Mouse (Mus musculus) midbrain, embryonic 16.5 days (tissue): Measurements from ENCODE around the gene Atl2. TPM values are rescaled to one million over a fixed set of nuclear protein-coding genes. Genes with fewer than 3 reads are reported as not detected.

ENCODE experiments used
- ATAC-seq: fragments of 200-750 bp; cut with Nextera tagmentation; 2 replicates; pipeline ENCODE4 v1.8.0; 2017; ENCODE audit warnings: moderate TSS enrichment
- H3K27ac ChIP-seq: fragments of 300-500 bp; sonication (generic); 2 replicates; pipeline ENCODE4 v1.5.1; 2014; ENCODE audit warnings: mild to moderate bottlenecking, low read length, mixed read lengths
- H3K27me3 ChIP-seq: fragments of 300-500 bp; sonication (generic); 2 replicates; pipeline ENCODE4 v1.6.1; 2014; ENCODE audit warnings: low read depth, low read length, mixed read lengths; ENCODE audit not compliant: control insufficient read depth, insufficient read depth
- H3K36me3 ChIP-seq: fragments of 300-500 bp; sonication (generic); 2 replicates; pipeline ENCODE4 v1.6.1; 2014; ENCODE audit warnings: mild to moderate bottlenecking, low read length, moderate library complexity, mixed read lengths; ENCODE audit not compliant: control insufficient read depth, insufficient read depth
- H3K4me1 ChIP-seq: fragments of 300-500 bp; sonication (generic); 2 replicates; pipeline ENCODE4 v1.6.1; 2014; ENCODE audit warnings: mild to moderate bottlenecking, low read length, mixed read lengths; ENCODE audit not compliant: control insufficient read depth, insufficient read depth
- H3K4me2 ChIP-seq: fragments of 300-500 bp; sonication (generic); 2 replicates; pipeline ENCODE4 v1.6.1; 2014; ENCODE audit warnings: mild to moderate bottlenecking, low read length, mixed read lengths
- H3K4me3 ChIP-seq: fragments of 300-500 bp; sonication (generic); 2 replicates; pipeline ENCODE4 v1.5.1; 2014; ENCODE audit warnings: low read depth, mild to moderate bottlenecking, low read length, moderate library complexity, mixed read lengths
- H3K9ac ChIP-seq: fragments of 300-500 bp; sonication (generic); 2 replicates; pipeline ENCODE4 v1.6.1; 2014; ENCODE audit warnings: low read depth, low read length, mixed read lengths
- H3K9me3 ChIP-seq: fragments of 300-500 bp; sonication (generic); replicated peaks from 2 replicates; pipeline ENCODE4 v1.6.1; 2014; ENCODE audit warnings: mild to moderate bottlenecking, low read length, mixed read lengths; ENCODE audit not compliant: control insufficient read depth, poor library complexity, severe bottlenecking
- WGBS: fragments of 180-500 bp; shearing (Covaris S2); extraction: QIAGEN DNeasy Blood & Tissue Kit; methylation state at CpG from one replicate; pipeline ENCODE4 v1.1.7; 2014; 5-methylcytosine and 5-hydroxymethylcytosine counted together
- polyA plus RNA-seq: library from polyadenylated mRNA; unstranded; fragments of >200 nt; fragmentation: Nextera tagmentation; extraction: Ambion mirVana; gene quantifications from 2 replicates; pipeline ENCODE4 v1.2.1, GENCODE M21; 2015

The Atl2 gene
- 38.3 and 39.2 TPM in 2 replicates for polyA plus RNA-seq

DNA sequence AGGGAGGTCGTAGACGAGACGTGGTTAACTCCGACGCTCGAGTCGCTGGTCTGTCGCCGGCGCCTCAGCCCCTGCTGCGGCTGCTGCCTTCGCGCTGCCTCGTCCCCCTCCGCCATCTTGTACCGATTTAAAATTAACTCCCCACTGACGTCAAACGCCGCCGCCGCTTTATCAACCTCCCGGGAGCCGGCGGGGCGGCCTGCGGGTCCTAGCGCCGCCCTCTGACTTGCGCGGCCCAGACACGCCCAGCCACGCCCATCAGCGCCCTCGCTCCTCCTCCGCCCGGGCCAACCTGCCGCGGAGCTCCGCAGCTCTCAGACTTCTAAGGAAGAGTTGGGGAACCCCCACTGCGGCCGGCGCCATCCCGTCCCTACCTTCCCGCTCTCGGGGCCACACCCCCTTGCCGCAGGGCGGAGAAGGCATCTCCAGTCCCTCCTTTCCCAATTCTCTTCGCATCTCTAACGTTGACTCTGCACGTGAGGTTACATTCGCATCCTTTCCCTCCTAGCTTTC is at the start of gene Atl2:
Atl2 (minus strand) TSS at position 213 of the 513 bp plus-strand sequence.
- H3K4me2 ChIP-seq: peak within 1 kb of the TSS; percentile 50
- H3K9ac ChIP-seq: peak within 1 kb of the TSS; percentile 84
- H3K27me3 ChIP-seq: peaks cover 3% of the 10 kb centered on the region; the same call in 1 of the 2 replicates
- H3K36me3 ChIP-seq: no peaks in the 10 kb centered on the region
- H3K4me3 ChIP-seq: peak within 1 kb of the TSS; percentile 86
- WGBS: under 1% methylated on average over 51 of the region's 51 CpGs
- H3K9me3 ChIP-seq: no peaks in the 10 kb centered on the region
- peak within 1 kb of the TSS; percentile 88 for H3K27ac ChIP-seq
- ATAC-seq: peak; percentile 90
- H3K4me1 ChIP-seq: peaks cover 10% of the 10 kb centered on the region

DNA sequence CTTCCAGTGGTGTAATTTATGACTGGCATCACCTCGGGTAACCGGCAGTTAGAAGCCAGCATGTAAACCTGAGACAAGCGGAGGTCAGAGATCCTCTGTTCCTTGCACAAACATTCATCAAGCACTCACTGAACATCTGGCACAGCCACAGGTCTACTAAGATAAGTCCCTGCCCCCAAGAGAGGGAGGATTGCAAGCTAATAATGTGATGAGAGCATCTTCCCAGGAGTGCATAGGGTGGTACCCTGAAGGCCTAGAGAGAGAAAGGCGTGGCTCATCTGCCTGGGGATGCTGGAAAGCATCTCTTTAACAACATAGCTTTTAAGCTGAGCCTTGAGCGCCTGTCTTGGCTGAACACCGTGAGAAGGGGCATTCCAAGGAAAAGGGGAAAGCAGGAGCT is 48.9 kb upstream of the Atl2 start:
- Histone ChIP-seq H3K4me3 (no peak overlapping the region), H3K4me2 (no peak overlapping the region), H3K9me3 (no peaks in the 10 kb centered on the region), H3K27me3 (no peaks in the 10 kb centered on the region), H3K27ac (no peak overlapping the region), H3K9ac (no peak overlapping the region), H3K36me3 (no peaks in the 10 kb centered on the region), H3K4me1 (peaks cover 14% of the 10 kb centered on the region)
- ATAC-seq: no peak
- WGBS: 78% methylated on average over 6 of the region's 6 CpGs

DNA sequence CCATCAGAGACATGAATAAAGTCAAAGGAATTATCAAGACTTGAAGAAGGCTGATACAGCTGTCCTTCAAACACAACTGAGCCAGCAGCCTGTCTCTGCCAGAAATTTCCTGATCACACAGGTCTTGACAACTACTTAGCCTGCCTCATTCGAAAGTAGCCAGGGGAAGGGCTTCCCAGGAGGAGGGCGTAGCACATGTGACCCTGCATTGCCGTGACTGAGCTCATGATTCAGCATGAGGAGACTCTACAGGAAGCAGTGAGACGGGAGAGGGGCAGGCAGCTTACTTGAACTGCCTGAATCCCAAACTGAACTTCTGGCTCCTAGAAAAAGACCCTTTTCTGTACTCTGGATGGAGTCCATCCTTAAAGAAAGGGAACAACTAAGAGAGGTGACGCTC is 46.5 kb upstream of the Atl2 start:
- ATAC-seq: no peak
- H3K9ac ChIP-seq: no peak overlapping the region
- H3K27ac ChIP-seq: no peak overlapping the region
- H3K4me1 ChIP-seq: peaks cover 8% of the 10 kb centered on the region; the same call in 1 of the 2 replicates
- WGBS: 88% methylated on average over 5 of the region's 5 CpGs
- no peaks in the 10 kb centered on the region for H3K9me3 ChIP-seq
- H3K4me3 ChIP-seq: no peak overlapping the region
- no peaks in the 10 kb centered on the region for H3K36me3 ChIP-seq
- H3K27me3 ChIP-seq: no peaks in the 10 kb centered on the region
- H3K4me2 ChIP-seq: no peak overlapping the region

DNA sequence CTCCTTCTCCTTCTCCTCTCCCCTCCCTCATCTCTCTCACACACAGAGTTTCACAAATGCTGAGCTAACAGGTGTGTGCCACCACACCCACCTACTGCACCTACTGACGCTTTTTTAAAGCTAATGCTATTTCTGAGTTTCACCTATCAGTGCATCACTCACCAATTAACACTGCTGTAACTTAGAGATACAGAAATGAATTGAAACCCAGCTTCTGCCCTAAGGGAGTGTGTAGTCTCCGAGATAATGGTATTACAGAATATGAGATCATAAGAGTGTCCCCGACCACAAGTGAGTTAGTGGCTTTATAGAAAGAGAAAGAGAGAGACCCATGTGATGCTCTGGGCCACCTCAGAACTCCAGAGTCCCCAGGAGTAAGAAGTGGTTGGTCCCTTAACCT is 43.2 kb upstream of the Atl2 start:
- ATAC-seq: no peak
- H3K4me2 ChIP-seq: no peak overlapping the region

DNA sequence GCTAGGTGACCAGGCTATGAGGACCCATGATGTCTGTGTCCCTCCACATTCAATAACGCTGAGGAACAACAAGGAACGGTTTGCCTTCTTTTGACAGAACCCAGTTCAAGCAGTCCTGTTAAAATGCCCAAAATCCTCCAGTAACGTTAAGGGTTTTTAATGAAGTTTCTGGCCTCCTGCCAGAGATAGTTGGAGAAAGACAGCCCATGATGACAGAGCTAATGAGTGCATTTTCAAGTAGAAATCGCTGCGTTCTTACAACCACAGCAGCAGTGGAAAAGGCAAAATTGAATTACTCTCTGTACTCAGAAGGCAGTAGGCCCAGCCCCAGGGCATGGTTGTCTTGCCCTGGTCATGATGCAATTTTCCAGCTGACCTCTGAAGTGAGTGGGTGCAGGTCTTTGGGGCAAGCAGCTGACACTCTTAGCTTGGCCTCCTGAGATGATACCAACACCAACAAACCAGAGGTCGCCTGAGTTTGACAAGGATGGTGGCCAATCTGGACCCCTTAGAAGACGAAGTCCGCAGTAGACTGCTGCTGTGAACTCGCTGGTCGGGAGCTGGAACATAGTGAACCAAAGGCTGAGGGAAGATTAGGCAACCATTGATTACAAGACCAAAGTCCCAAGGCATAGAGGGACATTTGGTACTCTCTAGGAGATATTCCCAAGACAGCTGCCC is 42.1 kb upstream of the Atl2 start:
- Histone ChIP-seq H3K4me3 (no peak overlapping the region), H3K27me3 (no peaks in the 10 kb centered on the region), H3K4me1 (no peaks in the 10 kb centered on the region), H3K27ac (no peak overlapping the region), H3K4me2 (no peak overlapping the region), H3K36me3 (no peaks in the 10 kb centered on the region), H3K9me3 (no peaks in the 10 kb centered on the region), H3K9ac (no peak overlapping the region)
- ATAC-seq: no peak
- WGBS: 83% methylated on average over 10 of the region's 10 CpGs

More for the DNA sequence above, 43.2 kb upstream of the Atl2 start:
- Histone ChIP-seq H3K27me3 (no peaks in the 10 kb centered on the region), H3K4me3 (no peak overlapping the region), H3K9me3 (no peaks in the 10 kb centered on the region), H3K4me1 (peaks cover 6% of the 10 kb centered on the region; the same call in 1 of the 2 replicates), H3K27ac (no peak overlapping the region), H3K9ac (no peak overlapping the region), H3K36me3 (no peaks in the 10 kb centered on the region)
- 74% methylated on average over 3 of the region's 3 CpGs for WGBS

DNA sequence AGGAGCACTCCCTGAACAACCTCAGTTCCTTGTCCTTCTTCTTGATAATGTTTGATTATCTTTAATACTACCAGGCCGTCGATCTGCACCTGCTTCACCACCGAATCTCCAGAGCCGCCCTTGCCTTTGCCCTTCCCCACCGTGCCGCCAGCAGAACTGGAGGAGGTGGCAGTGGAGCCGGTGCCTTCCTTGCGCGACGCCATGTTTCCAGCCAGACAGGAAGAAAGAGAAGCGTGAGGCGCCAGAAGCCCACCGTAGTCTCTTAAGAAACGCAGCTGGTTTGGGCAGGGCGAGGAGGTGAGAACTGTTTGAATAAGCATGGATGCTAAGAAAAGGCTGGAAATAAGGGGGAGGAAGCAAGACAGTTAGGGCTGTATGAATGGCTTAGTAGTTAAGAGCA is 38.4 kb upstream of the Atl2 start:
- no peaks in the 10 kb centered on the region for H3K9me3 ChIP-seq
- 93% methylated on average over 15 of the region's 15 CpGs for WGBS
- no peak overlapping the region for H3K4me2 ChIP-seq
- no peaks in the 10 kb centered on the region for H3K27me3 ChIP-seq
- no peaks in the 10 kb centered on the region for H3K36me3 ChIP-seq
- no peaks in the 10 kb centered on the region for H3K4me1 ChIP-seq
- H3K4me3 ChIP-seq: no peak overlapping the region
- H3K9ac ChIP-seq: no peak overlapping the region
- H3K27ac ChIP-seq: no peak overlapping the region
- ATAC-seq: no peak

DNA sequence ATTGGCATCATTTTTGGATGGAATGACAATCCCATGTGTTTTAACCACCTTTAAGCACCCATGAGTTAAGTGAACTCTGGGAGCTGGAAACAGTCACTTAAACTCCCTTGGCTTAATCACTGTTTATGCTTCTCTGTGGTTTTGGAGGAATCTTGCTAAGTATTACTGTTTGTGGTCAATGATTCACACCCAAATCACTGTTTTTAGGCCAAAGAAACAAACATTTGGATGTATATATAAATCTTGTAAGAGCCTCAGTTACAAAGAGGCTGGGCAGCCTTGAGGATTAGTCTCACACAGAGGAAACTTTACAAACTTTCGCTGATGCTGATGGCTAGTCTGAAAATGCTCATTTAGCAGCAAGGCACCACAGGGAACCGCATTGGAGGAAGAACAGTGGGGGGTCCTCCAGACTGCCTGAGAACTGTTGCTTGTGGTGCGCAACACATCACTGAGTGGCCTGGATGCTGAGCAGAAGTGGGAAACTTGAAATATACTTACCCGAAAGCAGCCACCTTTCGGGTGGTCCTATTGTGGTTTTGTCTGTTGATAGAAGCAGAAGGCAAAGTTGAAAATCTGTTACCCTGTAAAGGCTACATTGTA is 36.9 kb upstream of the Atl2 start:
- no peak overlapping the region for H3K4me3 ChIP-seq
- WGBS: 53% methylated on average over 5 of the region's 5 CpGs
- H3K36me3 ChIP-seq: no peaks in the 10 kb centered on the region
- H3K9ac ChIP-seq: no peak overlapping the region
- no peak overlapping the region for H3K27ac ChIP-seq
- H3K4me2 ChIP-seq: no peak overlapping the region
- ATAC-seq: no peak
- no peaks in the 10 kb centered on the region for H3K9me3 ChIP-seq
- H3K4me1 ChIP-seq: no peaks in the 10 kb centered on the region
- no peaks in the 10 kb centered on the region for H3K27me3 ChIP-seq

DNA sequence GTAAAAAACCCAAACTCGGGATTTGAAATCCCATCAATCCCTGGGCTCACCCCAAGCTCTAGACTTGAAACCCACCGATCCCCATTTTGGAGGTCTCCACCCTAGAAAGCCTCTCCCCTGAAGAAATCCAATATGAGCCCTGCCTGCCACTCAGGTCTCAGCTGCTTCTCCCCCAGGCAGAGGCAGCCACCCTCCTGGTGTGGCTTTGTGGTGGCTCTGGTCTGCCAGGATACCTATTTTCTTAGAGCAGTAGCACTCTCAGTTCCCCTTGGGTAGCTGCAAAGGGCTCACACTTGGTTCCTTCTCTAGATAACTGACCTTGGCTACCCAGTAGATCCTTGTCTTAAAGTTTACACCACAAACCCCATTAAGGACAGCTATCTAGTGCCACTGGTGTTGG is 31.2 kb upstream of the Atl2 start:
- 86% methylated on average over 2 of the region's 2 CpGs for WGBS
- no peak overlapping the region for H3K4me3 ChIP-seq
- no peaks in the 10 kb centered on the region for H3K36me3 ChIP-seq
- H3K9ac ChIP-seq: no peak overlapping the region
- no peaks in the 10 kb centered on the region for H3K9me3 ChIP-seq
- H3K27me3 ChIP-seq: no peaks in the 10 kb centered on the region
- no peaks in the 10 kb centered on the region for H3K4me1 ChIP-seq
- H3K4me2 ChIP-seq: no peak overlapping the region
- H3K27ac ChIP-seq: no peak overlapping the region
- ATAC-seq: no peak

DNA sequence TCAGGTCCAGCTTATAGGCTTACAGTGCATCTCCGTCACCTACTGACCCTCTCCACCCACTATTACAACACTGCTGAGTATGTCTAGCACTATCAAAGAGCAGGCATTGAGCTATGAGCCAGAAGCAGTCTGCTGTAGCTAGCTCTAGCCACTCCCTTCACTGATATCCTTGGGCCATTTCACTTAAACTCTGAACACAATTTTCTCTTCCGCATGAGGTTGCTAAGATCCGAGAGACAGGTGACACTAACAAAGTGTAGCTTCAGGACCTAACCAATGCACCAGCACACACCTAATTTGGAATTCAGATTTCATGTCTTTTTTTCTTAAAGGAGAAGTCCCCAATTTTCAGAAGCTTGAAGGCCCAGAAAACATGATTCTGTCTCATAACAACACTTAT is 30.6 kb upstream of the Atl2 start:
- 81% methylated on average over 3 of the region's 3 CpGs for WGBS
- Histone ChIP-seq H3K4me2 (no peak overlapping the region), H3K27ac (no peak overlapping the region), H3K27me3 (no peaks in the 10 kb centered on the region), H3K4me1 (no peaks in the 10 kb centered on the region), H3K9ac (no peak overlapping the region), H3K4me3 (no peak overlapping the region), H3K9me3 (no peaks in the 10 kb centered on the region), H3K36me3 (no peaks in the 10 kb centered on the region)
- no peak for ATAC-seq
